Mouse (Mus musculus) neural tube, embryonic 10.5 days (tissue): ENCODE results near the gene Itprid1.

ENCODE experiments used
- DNase-seq: peaks from one replicate; pipeline ENCODE4 v3.0.0-alpha.2; 2017; ENCODE audit warnings: low spot score; ENCODE audit errors: extremely low spot score

Gene Itprid1

DNA sequence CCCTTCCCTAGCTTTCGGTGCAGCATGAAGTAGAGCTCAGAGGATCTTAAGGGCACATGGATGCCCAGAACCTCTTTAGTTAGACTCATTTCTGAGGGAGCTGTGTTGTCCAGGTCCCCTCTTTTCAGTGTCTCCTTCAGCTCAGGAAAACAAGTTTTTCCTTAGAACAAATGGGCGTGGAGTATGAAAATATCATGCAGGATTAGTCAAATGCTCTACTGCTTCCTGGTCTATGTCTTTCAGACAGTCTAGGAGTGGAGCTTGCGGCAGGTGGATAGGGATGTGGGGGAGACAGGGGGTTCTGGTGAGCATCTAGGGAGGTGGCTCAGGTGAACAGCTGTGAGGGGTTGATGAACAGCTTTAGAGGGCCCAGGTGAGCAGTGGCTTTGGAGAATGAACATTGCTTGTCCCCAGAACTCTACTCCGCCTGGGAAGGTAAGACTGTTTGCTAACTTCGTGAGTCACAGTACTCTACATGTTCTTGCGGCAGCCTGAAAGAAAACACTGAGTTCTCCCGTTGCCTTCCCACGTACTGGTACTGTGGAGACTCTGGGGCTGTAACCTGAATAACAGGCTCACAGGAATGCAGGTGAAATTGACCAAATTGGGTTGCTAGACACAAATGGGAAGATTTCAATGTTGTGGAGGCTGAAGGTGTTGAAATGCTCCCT is at the start of gene Itprid1:
Itprid1 (plus strand) TSS at position 246 of the 671 bp plus-strand sequence.
- no peak for DNase-seq

DNA sequence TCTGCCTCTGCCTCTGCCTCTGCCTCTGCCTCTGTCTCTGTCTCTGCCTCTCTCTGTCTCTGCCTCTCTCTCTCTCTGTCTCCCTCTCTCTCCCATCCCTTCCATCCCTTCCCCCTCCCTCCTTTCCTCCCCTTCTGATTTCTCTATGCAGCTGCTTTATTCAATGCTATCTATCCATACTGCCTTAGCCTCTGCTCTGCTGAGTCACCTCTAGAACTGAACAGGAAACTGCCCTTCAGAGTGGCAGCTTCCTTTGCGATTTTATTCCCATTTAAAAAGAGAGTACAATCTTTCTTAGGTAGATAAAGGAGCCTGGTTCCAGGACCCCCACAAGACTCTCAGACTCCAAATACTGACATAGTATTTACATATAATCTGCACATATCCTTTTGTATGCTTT is 47.1 kb upstream of the Itprid1 start:
- DNase-seq: no peak

DNA sequence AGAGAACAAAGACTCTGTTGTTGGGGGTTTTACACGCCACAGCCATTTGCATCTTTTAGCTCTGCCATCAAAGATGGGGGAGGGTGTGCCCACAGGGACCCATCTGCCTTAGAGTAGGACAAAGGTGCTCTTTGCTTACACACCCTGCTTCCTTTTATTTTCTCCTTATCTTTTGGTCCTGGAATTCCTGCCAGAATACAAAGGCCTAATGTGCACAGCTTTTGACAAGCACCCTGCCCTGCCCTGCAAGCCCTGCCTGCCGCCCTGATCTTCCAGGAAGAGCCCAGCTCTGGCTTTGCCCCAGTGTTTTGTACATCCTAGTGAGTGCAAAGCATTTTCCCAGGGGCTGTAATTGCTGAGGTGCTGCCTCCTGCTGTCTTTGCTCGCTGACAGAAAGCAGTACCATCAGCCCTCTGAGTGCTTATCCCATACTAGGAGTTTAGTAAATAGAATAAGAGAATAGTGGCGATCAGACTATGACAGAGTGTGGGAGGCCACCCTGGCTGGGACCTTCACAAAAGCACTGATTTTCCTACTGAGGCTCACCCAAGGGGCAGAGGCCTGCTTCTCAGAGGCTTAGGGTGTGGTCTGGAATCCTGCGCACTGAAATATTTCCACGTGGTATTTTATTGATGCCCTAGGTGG is 44.7 kb upstream of the Itprid1 start:
- DNase-seq: peak; percentile 57

DNA sequence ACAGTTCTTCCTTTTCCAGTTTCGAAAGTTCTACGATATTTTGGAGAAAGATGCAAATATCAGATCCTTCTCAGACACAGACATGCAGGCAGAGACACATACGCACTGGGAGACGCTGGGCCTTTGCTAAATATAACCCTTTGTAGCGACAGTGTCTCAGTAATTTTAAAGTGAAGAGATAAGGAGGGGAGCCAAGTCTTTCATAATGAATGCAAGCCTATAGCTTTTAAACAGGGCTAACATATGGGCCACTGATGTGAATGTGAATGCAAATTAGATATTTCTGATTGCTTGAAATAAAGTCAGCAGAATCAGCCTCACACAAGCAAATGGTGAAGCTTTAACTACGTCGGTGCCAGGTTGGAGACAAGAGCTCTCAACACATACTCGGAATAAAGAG is 44.2 kb upstream of the Itprid1 start:
- DNase-seq: no peak

DNA sequence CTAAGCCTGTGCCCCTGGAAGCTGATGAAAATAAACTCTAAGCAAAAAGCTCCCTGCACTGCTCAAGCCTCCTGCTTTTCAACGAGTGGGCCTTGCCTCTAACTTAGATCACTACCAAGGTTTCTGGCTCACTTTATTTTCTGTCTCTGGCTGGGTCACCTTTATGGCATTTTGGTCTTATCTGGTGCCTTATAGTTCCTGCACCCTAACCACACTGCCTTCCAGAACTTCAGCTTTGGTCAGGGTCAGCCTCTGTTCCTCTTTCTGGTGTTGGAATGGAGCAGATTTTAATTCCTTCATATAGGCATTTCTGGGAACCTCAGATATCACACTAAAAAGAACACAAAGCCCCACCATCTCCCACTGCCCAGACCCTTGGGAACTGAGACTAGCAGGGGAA is 34.0 kb upstream of the Itprid1 start:
- no peak for DNase-seq

DNA sequence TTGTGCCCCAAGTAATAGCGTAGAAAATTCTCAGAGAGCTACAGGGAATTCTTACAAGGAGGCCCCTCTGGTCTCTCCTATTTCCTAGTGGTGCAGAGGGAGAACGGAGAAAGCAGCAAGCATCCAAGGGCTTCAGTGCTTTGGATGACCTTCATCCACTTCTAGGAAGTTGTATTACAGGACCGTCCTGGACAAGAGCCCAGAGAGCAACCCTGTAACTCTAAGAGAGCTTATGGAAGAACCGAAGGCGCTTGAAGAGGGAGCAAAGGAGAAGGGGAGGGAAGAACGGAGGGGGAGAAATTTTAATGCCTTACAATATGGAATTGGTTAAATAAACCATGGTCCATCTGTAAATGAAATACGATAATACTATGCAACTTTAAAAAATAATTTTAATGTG is 33.3 kb upstream of the Itprid1 start:
- no peak for DNase-seq

DNA sequence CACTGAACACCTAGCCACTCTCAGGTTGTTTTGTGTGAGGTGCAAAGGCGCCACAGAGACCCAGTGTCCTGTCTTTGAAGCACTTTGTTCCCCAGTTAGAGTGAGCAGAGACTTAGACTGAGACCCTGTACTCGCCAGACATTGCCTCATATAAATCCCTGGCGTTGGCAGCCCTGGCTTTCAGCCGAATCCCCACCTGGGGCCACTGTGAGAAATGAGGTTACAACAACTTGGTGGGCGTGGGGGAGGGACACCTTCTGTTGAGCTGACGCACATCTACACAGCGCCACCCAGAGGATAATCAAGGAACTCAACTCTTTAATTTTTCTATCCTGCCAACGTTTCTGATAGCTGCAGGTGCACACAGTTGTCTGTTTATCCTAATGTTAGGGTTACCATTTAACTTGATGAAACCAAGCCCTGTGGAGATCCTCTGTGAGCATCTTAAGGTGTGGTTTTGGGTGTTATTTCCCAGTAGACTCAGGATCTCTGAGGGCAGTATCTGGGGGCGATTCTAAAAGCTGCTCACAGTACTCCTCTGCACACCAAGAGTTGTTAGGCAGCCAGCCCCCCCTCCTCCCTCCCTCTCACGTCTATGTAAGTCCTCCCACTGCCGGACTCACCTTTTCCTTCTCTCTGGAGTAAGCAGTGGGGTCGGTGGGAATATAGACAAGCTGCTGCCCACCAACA is 32.6 kb upstream of the Itprid1 start:
- DNase-seq: peak; percentile 35

DNA sequence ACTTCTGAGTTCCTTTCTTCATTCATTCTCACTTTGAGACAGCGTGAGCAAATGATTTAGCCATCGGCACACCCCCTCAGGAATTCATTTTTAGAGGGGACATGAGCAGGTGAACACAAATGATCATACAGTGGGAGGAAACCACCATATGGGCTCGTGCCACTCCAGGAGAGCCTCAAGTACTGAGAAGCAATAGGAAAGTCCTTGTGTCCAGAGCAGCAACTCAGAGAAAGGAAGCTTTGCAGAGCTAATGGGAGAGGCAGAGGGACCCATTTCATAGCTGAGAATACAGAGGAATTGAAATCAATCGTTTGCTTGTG is 32.1 kb upstream of the Itprid1 start:
- DNase-seq: no peak

DNA sequence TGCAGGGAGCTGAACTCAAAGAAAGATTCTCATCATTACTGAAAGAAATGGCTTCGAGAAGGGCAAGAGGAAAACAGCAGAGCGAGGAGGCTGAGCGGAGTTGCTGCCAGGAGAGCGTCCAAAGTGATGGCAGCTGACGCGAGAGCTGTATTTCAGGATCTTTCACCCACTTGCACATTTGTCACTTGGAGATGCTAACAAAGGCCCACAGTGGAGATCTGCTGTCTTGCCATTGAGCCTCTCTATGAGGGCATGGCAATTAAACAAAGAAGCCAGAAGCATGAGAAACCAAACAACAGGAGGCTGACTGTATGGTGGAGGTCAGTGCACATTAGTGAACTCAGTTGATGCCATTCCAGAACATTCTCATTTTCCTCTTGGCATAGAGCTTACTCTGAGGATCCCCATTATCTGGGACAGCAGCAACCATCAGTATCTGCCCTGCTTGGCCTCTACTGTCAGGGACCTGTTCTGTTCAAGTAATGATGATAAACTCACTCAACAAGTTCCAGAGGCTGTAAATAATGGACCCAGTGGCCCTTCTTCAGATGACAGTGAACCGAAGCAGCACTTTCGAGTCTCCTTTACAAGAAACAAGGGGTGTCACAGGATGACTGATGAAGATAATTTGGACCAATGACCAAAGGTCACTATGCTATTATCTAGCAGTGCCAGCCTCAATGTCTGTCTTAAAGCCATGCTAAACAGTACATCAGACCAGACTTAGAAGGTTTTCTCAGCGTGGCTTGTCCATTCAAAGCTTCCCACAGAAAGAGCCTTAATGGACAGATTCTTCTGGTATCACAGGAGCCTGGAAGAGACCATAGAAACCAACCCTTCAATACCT is 31.2 kb upstream of the Itprid1 start:
- DNase-seq: no peak

DNA sequence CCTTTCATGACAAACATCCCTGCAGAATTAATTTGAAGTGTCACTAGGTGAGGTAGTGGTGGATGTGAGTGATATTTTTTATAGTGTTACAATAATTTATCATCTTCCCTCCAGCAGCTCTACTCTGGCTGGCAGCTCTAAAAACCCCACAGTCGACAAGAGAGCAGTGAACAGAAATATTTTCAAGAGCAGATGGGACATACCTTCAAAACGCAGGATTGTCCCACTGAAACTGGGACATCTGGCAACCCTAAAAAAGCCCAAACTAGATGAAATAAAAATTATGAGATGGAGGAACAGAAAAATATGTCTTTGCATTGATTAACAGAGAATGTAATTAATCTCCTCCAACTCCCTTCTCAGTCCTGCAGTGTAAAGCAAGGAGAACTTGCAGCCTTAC is 30.2 kb upstream of the Itprid1 start:
- DNase-seq: no peak

DNA sequence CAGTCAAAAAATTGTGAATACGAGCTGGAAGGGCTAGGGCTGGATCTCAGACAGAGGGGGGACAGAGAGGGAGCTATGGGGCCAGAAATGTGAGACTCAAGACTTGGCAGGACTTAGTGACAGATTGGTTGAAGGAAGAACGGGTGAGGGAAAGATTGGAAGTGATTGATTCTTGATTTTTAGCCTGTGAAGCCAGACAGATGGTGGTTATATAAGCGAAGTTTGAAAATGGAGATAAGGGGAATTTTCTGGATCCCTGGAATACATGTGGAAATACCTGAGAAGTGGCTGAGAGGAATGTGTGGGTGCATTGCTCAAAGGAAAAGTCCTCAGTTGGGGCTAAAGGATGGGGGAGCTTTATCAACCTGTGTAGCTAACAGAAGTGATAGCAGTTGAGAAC is 28.0 kb upstream of the Itprid1 start:
- no peak for DNase-seq

DNA sequence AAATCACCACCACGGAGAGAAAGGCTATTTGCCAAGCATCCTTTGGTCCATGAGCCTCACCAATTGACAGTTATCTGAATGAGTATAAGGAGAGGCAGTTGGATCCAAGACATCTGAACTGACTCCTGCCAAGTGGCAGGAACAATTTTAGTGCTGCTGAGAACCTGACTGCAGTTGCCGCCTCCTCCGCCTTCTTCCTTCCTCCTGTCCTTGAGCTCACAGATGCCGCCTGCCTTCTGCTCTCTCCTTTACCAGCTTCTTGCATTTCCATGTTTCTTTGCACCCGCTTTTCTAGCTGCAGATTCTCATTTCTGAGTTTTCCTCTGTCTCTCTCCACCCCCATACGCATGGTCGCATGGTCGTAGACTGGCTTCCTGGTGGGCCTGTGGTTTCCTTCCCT is 25.5 kb upstream of the Itprid1 start:
- no peak for DNase-seq

DNA sequence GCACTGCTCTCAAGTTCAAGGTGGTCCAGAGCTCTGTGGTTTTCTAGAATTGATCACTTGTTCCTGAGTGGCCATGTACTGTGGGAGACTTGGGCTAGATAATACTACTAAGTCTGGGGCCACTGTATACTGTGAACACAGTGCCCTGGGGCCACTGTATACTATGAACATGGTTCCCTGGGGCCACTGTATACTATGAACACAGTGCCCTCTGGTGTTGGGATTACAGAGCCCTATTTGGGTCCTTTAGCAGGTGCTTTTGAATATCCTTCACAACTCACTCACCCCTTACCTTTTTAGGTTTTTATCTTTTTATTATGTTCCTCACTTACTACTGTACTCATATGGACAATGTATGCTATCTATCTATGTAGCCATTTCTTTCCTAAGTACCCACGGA is 24.3 kb upstream of the Itprid1 start:
- DNase-seq: no peak

DNA sequence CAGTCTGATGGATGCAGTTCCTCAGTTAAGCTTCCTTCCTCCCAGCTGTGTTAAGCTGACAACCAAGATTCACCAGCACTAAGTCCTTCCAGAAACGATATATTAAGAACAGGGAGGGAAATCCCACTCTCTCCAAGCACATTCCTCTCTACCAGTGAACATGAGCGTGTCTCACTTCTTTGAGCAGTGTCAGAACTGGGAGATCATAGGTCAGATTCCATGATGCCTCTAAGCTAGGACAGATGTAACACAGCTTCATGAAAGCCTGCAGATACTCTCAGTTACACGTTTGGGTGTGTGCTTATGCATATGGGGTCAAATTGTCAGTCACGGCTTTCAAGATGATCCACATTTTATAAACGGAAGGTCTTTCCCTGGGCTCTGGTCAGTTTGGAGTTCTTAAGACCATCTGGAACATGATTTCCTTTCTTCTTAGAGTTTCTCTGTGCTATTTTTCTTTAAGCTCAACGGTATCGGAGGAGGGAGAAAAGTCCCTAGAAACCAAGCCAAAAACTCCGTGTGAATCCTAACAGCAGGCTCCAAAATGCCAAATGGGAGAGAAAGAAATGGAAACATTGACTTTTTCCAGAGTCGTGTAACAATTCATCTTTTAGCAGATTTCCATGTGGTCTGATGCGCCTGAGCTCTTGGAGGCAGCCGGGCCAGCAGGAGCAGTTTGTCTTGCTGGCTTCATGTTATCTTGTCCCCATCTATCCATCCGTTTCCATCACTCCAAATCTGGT is 22.3 kb upstream of the Itprid1 start:
- DNase-seq: no peak

DNA sequence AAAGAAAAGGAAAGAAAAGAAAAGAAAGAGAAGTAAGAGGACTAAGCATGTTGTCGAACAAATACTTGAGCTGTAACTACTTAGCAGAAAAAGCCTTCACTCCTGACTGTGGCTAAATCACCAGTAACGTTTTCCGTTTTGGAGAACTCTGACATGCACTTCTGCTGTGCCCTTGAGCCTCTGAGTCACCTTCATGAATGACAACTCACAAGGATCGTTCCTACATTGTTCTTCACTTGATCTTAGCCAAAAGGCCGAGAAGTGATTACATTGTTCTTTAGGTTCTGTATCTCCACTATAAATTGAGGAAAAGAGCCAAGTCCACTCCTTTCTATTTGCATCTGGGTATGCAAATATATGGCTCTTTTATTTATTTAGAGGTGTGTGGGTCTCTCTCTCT is 19.8 kb upstream of the Itprid1 start:
- no peak for DNase-seq

DNA sequence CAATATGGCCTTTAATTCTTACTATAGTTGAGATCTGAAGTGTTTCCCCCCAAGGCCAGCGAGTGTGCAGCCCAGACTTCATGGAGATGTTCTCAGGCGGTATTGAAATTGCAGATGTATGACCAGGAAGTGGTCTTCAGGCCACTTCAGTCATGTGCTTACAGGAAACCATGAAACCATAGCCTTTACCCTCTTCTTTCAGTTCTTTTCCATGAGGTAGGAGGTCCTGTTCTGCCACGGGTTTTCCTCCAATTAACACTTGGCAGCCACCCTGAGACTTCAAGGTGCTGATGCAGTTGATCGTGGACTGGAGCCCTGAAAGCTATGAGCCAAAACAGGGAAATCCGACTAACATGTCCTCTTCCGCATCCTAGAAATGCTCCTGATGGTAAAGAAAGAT is 7.0 kb upstream of the Itprid1 start:
- no peak for DNase-seq

DNA sequence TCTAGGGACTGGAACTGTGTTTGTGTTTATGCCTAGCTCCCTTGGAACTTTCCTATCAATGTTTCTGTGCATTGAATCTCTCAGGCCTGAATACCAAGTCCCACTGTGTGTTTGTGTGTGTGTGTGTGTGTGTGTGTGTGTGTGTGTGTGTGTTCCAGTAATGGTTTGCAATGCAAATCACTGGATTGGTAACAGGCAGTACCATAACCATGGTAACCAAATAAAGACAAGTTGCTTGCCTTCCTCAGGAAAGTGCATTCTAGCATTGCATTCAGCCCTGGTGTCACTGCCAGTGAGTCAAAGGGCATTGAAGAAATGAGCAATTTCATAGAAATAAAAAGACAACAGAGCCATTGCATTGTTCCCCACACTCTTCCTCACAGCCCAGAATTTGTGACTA is 15.9 kb downstream of the Itprid1 start:
- DNase-seq: no peak

DNA sequence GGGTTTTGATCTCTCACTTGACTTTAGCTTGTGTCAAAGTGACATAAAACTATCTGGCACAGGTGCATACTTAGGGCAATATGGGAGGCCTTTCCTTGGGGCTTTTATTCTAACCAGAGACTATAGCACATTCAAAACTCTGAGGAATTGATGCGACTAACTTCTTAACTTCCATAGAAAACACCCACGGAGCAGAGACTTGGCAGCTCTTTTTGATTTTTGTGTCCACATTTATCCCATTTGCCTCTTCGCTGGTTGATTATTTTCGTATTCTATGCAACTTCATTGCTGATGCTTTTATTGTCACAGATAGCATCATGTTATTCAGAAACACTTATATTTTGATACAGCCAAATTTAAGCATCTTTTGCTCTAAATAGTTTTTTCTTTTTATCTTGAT is 19.4 kb downstream of the Itprid1 start:
- DNase-seq: no peak

DNA sequence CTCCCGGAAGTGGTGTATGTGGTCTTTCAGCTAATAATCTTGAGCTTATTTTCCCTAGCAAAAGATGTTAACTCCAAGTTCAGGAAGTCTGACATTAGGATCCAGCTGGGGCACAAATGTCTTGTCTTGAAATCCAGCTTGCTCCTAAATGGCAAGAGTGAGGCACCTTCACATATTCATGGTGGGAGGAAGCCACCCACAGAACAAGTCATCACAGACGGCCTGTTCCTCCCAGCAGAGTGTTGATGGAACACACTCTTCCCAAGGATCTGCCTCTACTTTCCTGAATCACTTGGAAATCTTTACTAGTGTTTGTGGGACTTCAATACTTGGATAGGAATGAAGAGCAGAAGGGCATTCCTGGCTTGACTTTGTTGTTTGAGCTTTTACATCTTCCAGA is 28.5 kb downstream of the Itprid1 start:
- DNase-seq: no peak

DNA sequence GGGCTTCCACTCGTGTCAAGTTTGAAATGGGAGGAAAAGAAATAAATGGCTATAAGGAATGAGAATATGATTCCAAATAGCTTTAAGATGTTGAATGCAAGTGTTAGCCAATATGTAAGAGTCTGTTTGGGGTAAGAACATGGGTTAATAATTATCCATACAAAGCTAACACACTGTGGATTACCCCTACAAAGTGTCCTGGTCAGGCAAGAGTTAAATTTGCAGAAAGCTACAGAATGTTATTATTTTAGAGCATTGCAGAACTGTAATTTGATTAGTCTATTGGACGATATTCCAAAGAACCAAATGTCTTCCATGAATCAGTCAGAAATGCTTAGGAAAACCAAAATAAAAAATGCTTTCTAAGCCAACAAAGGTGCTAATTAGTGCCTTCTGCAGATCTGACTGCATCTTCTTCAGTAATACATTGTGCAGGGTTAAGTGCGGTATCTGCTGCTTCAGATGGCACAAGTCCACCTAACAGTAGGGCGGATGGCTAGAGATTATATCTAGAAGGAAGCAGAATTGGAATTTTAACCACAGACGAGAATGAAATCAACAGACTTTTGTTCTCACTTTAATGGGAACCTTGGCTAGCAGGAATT is 42.8 kb downstream of the Itprid1 start:
- no peak for DNase-seq

DNA sequence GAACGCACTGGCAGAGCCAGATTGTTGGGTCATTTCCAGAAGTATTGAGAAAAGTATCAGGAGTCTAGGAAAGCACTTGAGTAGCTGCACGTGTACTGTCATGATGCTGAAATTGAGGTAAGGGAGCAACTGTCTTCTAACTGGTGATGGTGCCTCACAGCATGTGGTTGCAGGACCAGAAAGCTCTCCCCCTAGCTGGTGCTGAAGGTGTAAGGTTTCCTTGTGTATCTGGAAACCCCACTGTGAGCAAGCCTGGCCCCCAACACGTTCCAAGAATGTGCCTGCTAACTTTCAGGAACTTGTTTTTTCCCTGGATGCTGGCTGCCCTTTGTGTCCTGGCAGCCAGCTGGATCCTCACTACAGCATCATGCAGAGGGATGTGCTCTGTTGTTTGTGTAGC is 44.2 kb downstream of the Itprid1 start:
- DNase-seq: peak; percentile 33
